Mouse (Mus musculus) neutrophil, adult 5-6 weeks (primary cell): ENCODE measurements around the gene Lnx2. TPM values are rescaled to one million over a fixed set of nuclear protein-coding genes. Genes with fewer than 3 reads are reported as not detected.

Experiments
- ATAC-seq: fragments of 151-379, 151-347 bp; 2 replicates; pipeline ENCODE4 v1.8.0; 2017; ENCODE audit warnings: mild to moderate bottlenecking, moderate TSS enrichment; ENCODE audit not compliant: insufficient number of reproducible peaks, poor library complexity, low FRiP score, severe bottlenecking; ENCODE audit errors: extremely low read depth
- total RNA-seq: library from RNA; stranded (forward); fragments of 200-1000 nt; gene quantifications from 2 replicates; pipeline ENCODE4 v1.2.3, GENCODE M21; 2017

The Lnx2 gene
- total RNA-seq, 1 experiment from 2014 or later, result 13.5 TPM

- no peak for ATAC-seq
Measured at GRCm38 (mm10) chr5:147054747-147055270, 21.6 kb downstream of the Lnx2 start.

GRCm38 (mm10) chr5:147054328-147054727 lies 22.1 kb downstream of the Lnx2 start:
- no peak for ATAC-seq

GRCm38 (mm10) chr5:147053481-147053880 lies 22.9 kb downstream of the Lnx2 start:
- no peak for ATAC-seq

- no peak for ATAC-seq
Measured at GRCm38 (mm10) chr5:147053071-147053470, 23.3 kb downstream of the Lnx2 start.

GRCm38 (mm10) chr5:147052309-147052558 lies 24.2 kb downstream of the Lnx2 start:
- no peak for ATAC-seq

GRCm38 (mm10) chr5:147051500-147052308 lies 24.7 kb downstream of the Lnx2 start:
- no peak for ATAC-seq

GRCm38 (mm10) chr5:147050816-147051499 lies 25.4 kb downstream of the Lnx2 start:
- peak; percentile 50 for ATAC-seq

- peak; percentile 61 for ATAC-seq
Measured at GRCm38 (mm10) chr5:147049544-147050209, 26.7 kb downstream of the Lnx2 start.

- ATAC-seq, result no peak
Measured at GRCm38 (mm10) chr5:147045929-147046328, 30.5 kb downstream of the Lnx2 start.

- ATAC-seq, result no peak
Measured at GRCm38 (mm10) chr5:147045311-147045710, 31.1 kb downstream of the Lnx2 start.

- ATAC-seq, result no peak
Measured at GRCm38 (mm10) chr5:147043240-147043844, 33.0 kb downstream of the Lnx2 start.

- ATAC-seq, result no peak
Measured at GRCm38 (mm10) chr5:147041965-147042937, 34.1 kb downstream of the Lnx2 start.

- no peak for ATAC-seq
Measured at GRCm38 (mm10) chr5:147039394-147039793, 37.0 kb downstream of the Lnx2 start.

GRCm38 (mm10) chr5:147037601-147038000 lies 38.8 kb downstream of the Lnx2 start:
- ATAC-seq, result no peak

- no peak for ATAC-seq
Measured at GRCm38 (mm10) chr5:147036661-147037060, 39.7 kb downstream of the Lnx2 start.

GRCm38 (mm10) chr5:147036028-147036427 lies 40.4 kb downstream of the Lnx2 start:
- no peak for ATAC-seq

GRCm38 (mm10) chr5:147035301-147035700 lies 41.1 kb downstream of the Lnx2 start:
- ATAC-seq, result no peak

- no peak for ATAC-seq
Measured at GRCm38 (mm10) chr5:147034283-147034682, 42.1 kb downstream of the Lnx2 start.
